Mouse (Mus musculus) mouse embryonic stem cell (cell line): ENCODE measurements around the gene Gmfb.

Experiments used
- in situ Hi-C, 2 experiments: fragments of 300-500 bp; cut with MboI; formaldehyde crosslinking; loops; 1 replicate in 1 of 2; 3 replicates in 1 of 2; pipeline ENCODE4 v1.14.3; 2019 to 2020; ENCODE audit warnings: low sequenced_read_pairs in 2 of 2, low pct_unique_long_range_greater_than_20kb in 1 of 2, mixed read lengths in 1 of 2; ENCODE audit not compliant: unreplicated experiment in 1 of 2

The Gmfb gene

GRCm38 (mm10) chr14:46761186-46761585, 60.9 kb downstream of the Gmfb start:
- in situ Hi-C loops: no loop called here

- in situ Hi-C loops: no loop called here
Measured at GRCm38 (mm10) chr14:46760355-46761029, 61.5 kb downstream of the Gmfb start, which contains the start of gene Cdkn3. Gene Cdkn3 (plus strand): TSS chr14:46760541.

- in situ Hi-C loops: no loop called here
Measured at GRCm38 (mm10) chr14:46759970-46760354, 62.1 kb downstream of the Gmfb start.
